Comparison of ENCODE assay signal across 25 mouse cellular contexts in the genomic region with DNA sequence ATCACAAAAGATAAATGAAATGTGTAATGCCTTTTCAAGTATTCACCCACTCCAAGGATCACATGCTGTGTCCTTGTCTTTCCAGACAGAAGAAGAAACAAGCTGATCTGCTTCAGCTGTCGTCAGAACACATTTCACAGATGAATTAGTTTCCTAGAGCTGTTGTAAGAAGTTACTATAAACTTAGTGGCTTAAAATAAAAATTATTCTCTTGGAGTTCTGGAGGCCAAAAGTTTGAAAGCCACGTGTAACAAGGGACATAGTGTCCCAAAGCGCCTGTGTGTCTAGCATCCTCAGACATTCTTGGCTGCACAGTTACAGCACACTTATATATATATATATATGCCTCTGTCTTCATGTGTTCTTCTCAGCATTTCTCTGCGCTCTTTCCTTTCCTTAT.
DNase-seq lines count a peak whose midpoint lies in the region; ATAC-seq and TF ChIP-seq lines count a peak whose summit lies in the region.
"Had no signal": no experiment of that assay in that cellular context is flagged by ENCODE, and none has a peak within 500 bp of the region (broad histone marks: within the 10 kb centered on the region; RNA-seq: fewer than 3 reads in every experiment).

No protein-coding gene starts in this region.

- no peaks in the 10 kb centered on the region for H3K27me3 ChIP-seq in stomach, embryonic 16.5 days (ENCODE audit: control insufficient read depth, insufficient read depth, low read length)
- H3K27me3 ChIP-seq: CH12.LX; heart, embryonic 13.5 days; hindbrain, embryonic 15.5 days; intestine, embryonic 15.5 days; liver, embryonic 13.5 days; lung, embryonic 15.5 days; midbrain, embryonic 13.5 days had no signal

- peak overlapping the region; percentile 65 for H3K27ac ChIP-seq in bone marrow macrophage, adult 2 months (ENCODE audit: insufficient read depth, low read depth, low read length)
- H3K27ac ChIP-seq in stomach, embryonic 16.5 days (ENCODE audit: low read length) = peak overlapping the region; percentile 74
- H3K27ac ChIP-seq: forebrain, embryonic 10.5 days; hindbrain, embryonic 15.5 days; intestine, embryonic 15.5 days; left cerebral cortex, adult 2 months; liver, embryonic 13.5 days; midbrain, embryonic 13.5 days had no signal

- 0 out of 2 replicates have a peak, but pooled peaks have one; percentile 24 for ATAC-seq in stomach, embryonic 16.5 days (ENCODE audit: insufficient read depth, low FRiP score)
- ATAC-seq in megakaryocyte, adult 5-6 weeks (ENCODE audit: poor library complexity, severe bottlenecking) = no peak
- ATAC-seq: activated CD4-positive, CD25-positive, alpha-beta regulatory T cell, adult 4 months; forebrain, embryonic 16.5 days; intestine, embryonic 15.5 days; midbrain, embryonic 13.5 days had no signal

- no peak overlapping the region for H3K4me2 ChIP-seq in stomach, embryonic 16.5 days (ENCODE audit: low read depth, low read length)
- H3K4me2 ChIP-seq: heart, embryonic 13.5 days; hindbrain, embryonic 15.5 days; intestine, embryonic 15.5 days; liver, embryonic 13.5 days; lung, embryonic 15.5 days; midbrain, embryonic 13.5 days had no signal

- H3K4me3 ChIP-seq in bone marrow macrophage, adult 2 months (ENCODE audit: insufficient read depth, low read length) = no peak overlapping the region
- H3K4me3 ChIP-seq in stomach, embryonic 16.5 days (replicated peaks; ENCODE audit: low read length) = no peak overlapping the region
- H3K4me3 ChIP-seq: forebrain, embryonic 10.5 days; heart, embryonic 13.5 days; hindbrain, embryonic 15.5 days; intestine, embryonic 15.5 days; left cerebral cortex, adult 2 months; liver, embryonic 13.5 days; lung, embryonic 15.5 days; megakaryocyte, embryonic 14.5 days; midbrain, embryonic 13.5 days had no signal

- no peak for TF ChIP-seq POLR2A in bone marrow macrophage, adult 2 months (IDR thresholded peaks at IDR 0.05; ENCODE audit: borderline replicate concordance, low read depth, low read length)

- H3K9me3 ChIP-seq in stomach, embryonic 16.5 days (replicated peaks; ENCODE audit: control insufficient read depth, low read length) = no peaks in the 10 kb centered on the region
- H3K9me3 ChIP-seq: forebrain, embryonic 10.5 days; G1E; heart, embryonic 13.5 days; hindbrain, embryonic 15.5 days; intestine, embryonic 15.5 days; liver, embryonic 13.5 days; lung, embryonic 15.5 days; midbrain, embryonic 13.5 days had no signal

- H3K4me1 ChIP-seq in bone marrow macrophage, adult 2 months (ENCODE audit: control insufficient read depth, insufficient read depth, low read length) = peaks cover 35% of the 10 kb centered on the region
- H3K4me1 ChIP-seq in stomach, embryonic 16.5 days (ENCODE audit: control insufficient read depth, insufficient read depth, low read length) = peaks cover 21% of the 10 kb centered on the region
- H3K4me1 ChIP-seq: hindbrain, embryonic 15.5 days; midbrain, embryonic 13.5 days had no signal

- no peaks in the 10 kb centered on the region for H3K36me3 ChIP-seq in stomach, embryonic 16.5 days (ENCODE audit: control insufficient read depth, insufficient read depth, low read length)
- H3K36me3 ChIP-seq: forebrain, embryonic 10.5 days; G1E; heart, embryonic 13.5 days; hindbrain, embryonic 15.5 days; intestine, embryonic 15.5 days; liver, embryonic 13.5 days; lung, embryonic 15.5 days; midbrain, embryonic 13.5 days had no signal

- no peak for TF ChIP-seq CTCF in bone marrow macrophage, adult 2 months (IDR thresholded peaks at IDR 0.05; ENCODE audit: low read depth, low read length)

- H3K9ac ChIP-seq in stomach, embryonic 16.5 days (ENCODE audit: low read length) = no peak overlapping the region
- H3K9ac ChIP-seq: heart, embryonic 13.5 days; hindbrain, embryonic 15.5 days; intestine, embryonic 15.5 days; liver, embryonic 13.5 days; lung, embryonic 15.5 days; midbrain, embryonic 13.5 days had no signal

- DNase-seq in heart, adult 11 months = peak; percentile 90
- no peak for DNase-seq in heart, postnatal 25 days (ENCODE audit: low spot score)
- peak; percentile 13 for DNase-seq in kidney, postnatal 14 days
- no peak for DNase-seq in kidney, adult 11 months
- DNase-seq: adrenal gland, postnatal 10 days; B cell, adult 2 months; cerebellum, adult 9-10 months; heart, postnatal 4 days; liver, embryonic 13.5 days; thymus, postnatal 14 days had no signal

- WGBS in stomach, embryonic 16.5 days = 39% methylated on average over 4 of the region's 4 CpGs

- intact Hi-C loops in heart, postnatal 25 days (cut with DNase I) = no loop called here

Comparison
In these comparisons a context has a peak if more than half of its experiments do, and no peak if none do; other contexts are left out.
1. DNase-seq: peak in heart, adult 11 months (single experiment) and kidney, postnatal 14 days (single experiment); none in heart, postnatal 25 days (single experiment) and kidney, adult 11 months (single experiment).